Mouse (Mus musculus): ENCODE measurements around the gene Abr. TPM values are rescaled to one million over a fixed set of nuclear protein-coding genes. Genes with fewer than 3 reads are reported as not detected.

The Abr gene
- polyA plus RNA-seq, 1 experiment from 2014 or later = 42.7 TPM

- 55% methylated on average over 11 of the region's 14 CpGs for WGBS
- ATAC-seq (ENCODE audit: insufficient number of reproducible peaks, insufficient read depth, low FRiP score, low read depth) = no peak
- no peaks in the 10 kb centered on the region for H3K9me3 ChIP-seq (ENCODE audit: control insufficient read depth, low read depth, low read length)
- no peak overlapping the region for H3K4me2 ChIP-seq (replicated peaks; ENCODE audit: low read depth, low read length)
- H3K4me3 ChIP-seq (ENCODE audit: low read depth, low read length) = no peak overlapping the region
- H3K9ac ChIP-seq (replicated peaks; ENCODE audit: low read depth, low read length) = no peak overlapping the region
- no peak overlapping the region for H3K27ac ChIP-seq (ENCODE audit: low read length)
- H3K27me3 ChIP-seq (ENCODE audit: control insufficient read depth, insufficient read depth, low read length) = no peaks in the 10 kb centered on the region
- no peaks in the 10 kb centered on the region for H3K4me1 ChIP-seq (ENCODE audit: control insufficient read depth, insufficient read depth, low read length)
- H3K36me3 ChIP-seq (ENCODE audit: control insufficient read depth, insufficient read depth, low read length) = no peaks in the 10 kb centered on the region
These were observed 28.9 kb upstream of the Abr start for GRCm38 (mm10) chr11:76650862-76651560.

DNA sequence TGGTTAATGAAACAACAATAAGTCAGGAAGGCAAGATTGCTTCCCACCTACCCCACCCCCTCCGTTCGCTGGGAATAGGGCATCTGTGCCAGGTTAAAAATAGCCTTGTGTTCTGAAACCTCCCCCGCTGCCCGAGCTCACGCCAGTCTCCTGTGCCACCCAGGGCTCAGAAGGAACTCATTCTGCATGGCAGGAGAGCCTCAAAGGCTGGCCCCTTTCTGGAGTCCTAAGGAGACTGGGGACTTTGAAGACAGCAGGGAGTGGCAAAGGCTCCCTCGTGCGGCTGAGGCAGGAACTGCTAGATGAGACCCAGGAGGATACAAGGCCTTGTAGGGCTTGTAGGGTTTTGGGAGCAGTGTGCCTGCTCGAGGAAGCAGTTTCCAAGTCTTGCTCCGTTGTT, 25.4 kb upstream of the Abr start:
- H3K27ac ChIP-seq (ENCODE audit: low read length) = no peak overlapping the region
- H3K9ac ChIP-seq (replicated peaks; ENCODE audit: low read depth, low read length) = no peak overlapping the region
- H3K4me3 ChIP-seq (ENCODE audit: low read depth, low read length) = no peak overlapping the region
- WGBS = 9% methylated on average over 9 of the region's 9 CpGs
- no peaks in the 10 kb centered on the region for H3K36me3 ChIP-seq (ENCODE audit: control insufficient read depth, insufficient read depth, low read length)
- H3K27me3 ChIP-seq (ENCODE audit: control insufficient read depth, insufficient read depth, low read length) = no peaks in the 10 kb centered on the region
- H3K9me3 ChIP-seq (ENCODE audit: control insufficient read depth, low read depth, low read length) = no peaks in the 10 kb centered on the region
- H3K4me1 ChIP-seq (ENCODE audit: control insufficient read depth, insufficient read depth, low read length) = peaks cover 4% of the 10 kb centered on the region; the same call in 1 of the 2 replicates
- H3K4me2 ChIP-seq (replicated peaks; ENCODE audit: low read depth, low read length) = 0 out of 2 replicates have a peak overlapping the region, but pooled peaks have one; percentile 18
- ATAC-seq (ENCODE audit: insufficient number of reproducible peaks, insufficient read depth, low FRiP score, low read depth) = 0 out of 2 replicates have a peak, but pooled peaks have one; percentile 23

DNA sequence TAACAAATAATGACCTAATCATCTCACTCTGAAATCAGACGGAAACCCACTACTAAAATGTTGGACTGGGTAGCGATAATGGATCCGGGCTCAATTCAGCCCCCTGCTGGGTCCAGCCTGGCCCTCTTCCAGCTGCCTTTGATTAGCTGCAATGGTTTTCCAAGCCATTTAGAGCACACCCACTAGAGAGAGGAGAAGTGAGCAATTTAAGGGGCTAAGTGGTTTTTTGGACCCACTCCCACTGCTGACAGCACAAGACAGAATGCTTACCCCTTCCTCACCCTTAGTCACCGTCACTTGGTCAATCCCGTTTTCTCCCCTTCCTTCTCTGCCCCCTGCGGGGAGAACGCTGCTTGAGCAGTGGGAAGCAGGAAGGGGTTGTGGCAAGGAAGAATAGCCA, 24.9 kb upstream of the Abr start:
- no peaks in the 10 kb centered on the region for H3K36me3 ChIP-seq (ENCODE audit: control insufficient read depth, insufficient read depth, low read length)
- 0 out of 2 replicates have a peak overlapping the region, but pooled peaks have one; percentile 18 for H3K4me2 ChIP-seq (replicated peaks; ENCODE audit: low read depth, low read length)
- no peaks in the 10 kb centered on the region for H3K27me3 ChIP-seq (ENCODE audit: control insufficient read depth, insufficient read depth, low read length)
- H3K4me1 ChIP-seq (ENCODE audit: control insufficient read depth, insufficient read depth, low read length) = peaks cover 4% of the 10 kb centered on the region; the same call in 1 of the 2 replicates
- H3K27ac ChIP-seq (ENCODE audit: low read length) = no peak overlapping the region
- ATAC-seq (ENCODE audit: insufficient number of reproducible peaks, insufficient read depth, low FRiP score, low read depth) = peak; percentile 21; the same call in 1 of the 2 replicates
- WGBS = 9% methylated on average over 7 of the region's 7 CpGs
- H3K4me3 ChIP-seq (ENCODE audit: low read depth, low read length) = no peak overlapping the region
- H3K9ac ChIP-seq (replicated peaks; ENCODE audit: low read depth, low read length) = no peak overlapping the region
- no peaks in the 10 kb centered on the region for H3K9me3 ChIP-seq (ENCODE audit: control insufficient read depth, low read depth, low read length)

GRCm38 (mm10) chr11:76645955-76646354, 23.8 kb upstream of the Abr start:
- peak overlapping the region; percentile 42 for H3K4me2 ChIP-seq (replicated peaks; ENCODE audit: low read depth, low read length)
- no peak overlapping the region for H3K9ac ChIP-seq (replicated peaks; ENCODE audit: low read depth, low read length)
- H3K4me3 ChIP-seq (ENCODE audit: low read depth, low read length) = no peak overlapping the region; the same call in 1 of the 2 replicates
- H3K27me3 ChIP-seq (ENCODE audit: control insufficient read depth, insufficient read depth, low read length) = no peaks in the 10 kb centered on the region
- no peaks in the 10 kb centered on the region for H3K9me3 ChIP-seq (ENCODE audit: control insufficient read depth, low read depth, low read length)
- no peak overlapping the region for H3K27ac ChIP-seq (ENCODE audit: low read length)
- WGBS = under 1% methylated on average over 19 of the region's 19 CpGs
- peak; percentile 65; the same call in 1 of the 2 replicates for ATAC-seq (ENCODE audit: insufficient number of reproducible peaks, insufficient read depth, low FRiP score, low read depth)
- peaks cover 4% of the 10 kb centered on the region; the same call in 1 of the 2 replicates for H3K4me1 ChIP-seq (ENCODE audit: control insufficient read depth, insufficient read depth, low read length)
- H3K36me3 ChIP-seq (ENCODE audit: control insufficient read depth, insufficient read depth, low read length) = no peaks in the 10 kb centered on the region

DNA sequence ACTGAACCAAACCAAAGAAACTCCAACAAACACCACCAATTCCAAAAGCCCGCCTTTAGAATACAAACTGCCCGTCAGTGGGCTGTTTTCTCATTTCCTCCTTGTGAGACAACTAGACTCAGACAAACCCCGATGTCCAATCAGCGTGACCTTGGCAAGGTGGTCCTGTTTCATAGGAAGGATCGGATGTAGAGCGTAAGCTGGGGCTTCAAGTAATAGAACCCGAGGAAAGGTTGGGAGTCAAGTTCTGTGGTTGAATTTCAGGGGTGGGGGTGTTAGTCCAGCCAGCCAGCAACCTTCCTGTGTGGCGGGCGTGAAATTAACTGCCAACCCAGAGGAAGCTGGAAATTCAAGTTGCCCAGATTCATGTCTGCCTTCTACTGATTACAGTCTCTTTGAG, 22.9 kb upstream of the Abr start:
- H3K27ac ChIP-seq (ENCODE audit: low read length) = no peak overlapping the region
- peaks cover 4% of the 10 kb centered on the region; the same call in 1 of the 2 replicates for H3K4me1 ChIP-seq (ENCODE audit: control insufficient read depth, insufficient read depth, low read length)
- no peaks in the 10 kb centered on the region for H3K9me3 ChIP-seq (ENCODE audit: control insufficient read depth, low read depth, low read length)
- WGBS = 80% methylated on average over 9 of the region's 9 CpGs
- no peak overlapping the region for H3K4me3 ChIP-seq (ENCODE audit: low read depth, low read length)
- H3K9ac ChIP-seq (replicated peaks; ENCODE audit: low read depth, low read length) = no peak overlapping the region
- no peaks in the 10 kb centered on the region for H3K36me3 ChIP-seq (ENCODE audit: control insufficient read depth, insufficient read depth, low read length)
- H3K27me3 ChIP-seq (ENCODE audit: control insufficient read depth, insufficient read depth, low read length) = no peaks in the 10 kb centered on the region
- no peak for ATAC-seq (ENCODE audit: insufficient number of reproducible peaks, insufficient read depth, low FRiP score, low read depth)
- no peak overlapping the region for H3K4me2 ChIP-seq (replicated peaks; ENCODE audit: low read depth, low read length)

- WGBS = 79% methylated on average over 6 of the region's 6 CpGs
- H3K27ac ChIP-seq (ENCODE audit: low read length) = no peak overlapping the region
- peaks cover 4% of the 10 kb centered on the region; the same call in 1 of the 2 replicates for H3K4me1 ChIP-seq (ENCODE audit: control insufficient read depth, insufficient read depth, low read length)
These were observed 22.1 kb upstream of the Abr start for GRCm38 (mm10) chr11:76644257-76644656.

DNA sequence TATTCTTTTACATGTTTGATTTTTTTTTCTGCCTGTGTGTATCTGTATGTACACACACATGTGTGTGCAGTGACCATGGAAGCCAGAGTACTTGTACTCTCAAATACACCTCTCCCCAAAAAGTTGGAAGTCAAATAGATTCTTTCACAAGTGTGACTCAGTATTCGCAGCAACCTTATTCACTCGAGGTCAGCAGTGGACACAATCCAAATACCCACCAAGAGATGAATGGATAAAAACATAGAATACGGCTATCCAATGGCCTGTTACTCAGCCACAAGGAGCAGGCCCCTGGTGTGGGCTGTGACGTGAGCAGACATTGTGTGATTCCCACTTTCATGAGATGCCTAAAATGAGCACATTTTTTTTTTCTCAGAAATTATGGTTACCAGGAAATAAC, 18.1 kb upstream of the Abr start:
- no peaks in the 10 kb centered on the region for H3K4me1 ChIP-seq (ENCODE audit: control insufficient read depth, insufficient read depth, low read length)
- H3K9me3 ChIP-seq (ENCODE audit: control insufficient read depth, low read depth, low read length) = no peaks in the 10 kb centered on the region
- H3K27me3 ChIP-seq (ENCODE audit: control insufficient read depth, insufficient read depth, low read length) = no peaks in the 10 kb centered on the region
- H3K4me2 ChIP-seq (replicated peaks; ENCODE audit: low read depth, low read length) = no peak overlapping the region
- no peak overlapping the region for H3K9ac ChIP-seq (replicated peaks; ENCODE audit: low read depth, low read length)
- WGBS = 73% methylated on average over 4 of the region's 4 CpGs
- H3K4me3 ChIP-seq (ENCODE audit: low read depth, low read length) = no peak overlapping the region
- H3K27ac ChIP-seq (ENCODE audit: low read length) = no peak overlapping the region
- no peaks in the 10 kb centered on the region for H3K36me3 ChIP-seq (ENCODE audit: control insufficient read depth, insufficient read depth, low read length)
- no peak for ATAC-seq (ENCODE audit: insufficient number of reproducible peaks, insufficient read depth, low FRiP score, low read depth)

More at GRCm38 (mm10) chr11:76644257-76644656, 22.1 kb upstream of the Abr start:
- Histone ChIP-seq H3K9me3 (ENCODE audit: control insufficient read depth, low read depth, low read length) (no peaks in the 10 kb centered on the region), H3K4me3 (ENCODE audit: low read depth, low read length) (no peak overlapping the region), H3K36me3 (ENCODE audit: control insufficient read depth, insufficient read depth, low read length) (no peaks in the 10 kb centered on the region), H3K4me2 (replicated peaks; ENCODE audit: low read depth, low read length) (no peak overlapping the region), H3K9ac (replicated peaks; ENCODE audit: low read depth, low read length) (no peak overlapping the region), H3K27me3 (ENCODE audit: control insufficient read depth, insufficient read depth, low read length) (no peaks in the 10 kb centered on the region)
- ATAC-seq (ENCODE audit: insufficient number of reproducible peaks, insufficient read depth, low FRiP score, low read depth) = no peak

- H3K9ac ChIP-seq (replicated peaks; ENCODE audit: low read depth, low read length) = no peak overlapping the region
These were observed 17.3 kb upstream of the Abr start for GRCm38 (mm10) chr11:76639269-76639985.

More at GRCm38 (mm10) chr11:76639269-76639985, 17.3 kb upstream of the Abr start:
- Histone ChIP-seq H3K4me2 (replicated peaks; ENCODE audit: low read depth, low read length) (no peak overlapping the region), H3K9me3 (ENCODE audit: control insufficient read depth, low read depth, low read length) (no peaks in the 10 kb centered on the region), H3K36me3 (ENCODE audit: control insufficient read depth, insufficient read depth, low read length) (no peaks in the 10 kb centered on the region), H3K4me1 (ENCODE audit: control insufficient read depth, insufficient read depth, low read length) (no peaks in the 10 kb centered on the region), H3K27ac (ENCODE audit: low read length) (no peak overlapping the region), H3K4me3 (ENCODE audit: low read depth, low read length) (no peak overlapping the region), H3K27me3 (ENCODE audit: control insufficient read depth, insufficient read depth, low read length) (no peaks in the 10 kb centered on the region)
- ATAC-seq (ENCODE audit: insufficient number of reproducible peaks, insufficient read depth, low FRiP score, low read depth) = no peak
- WGBS = 76% methylated on average over 17 of the region's 17 CpGs

Measured in stomach, embryonic 14.5 days (tissue).